Mouse (Mus musculus): ENCODE results near the gene Atg4d.

GRCm38 (mm10) chr9:21216050-21216841 lies 48.8 kb upstream of the Atg4d start:
- TF ChIP-seq CTCF (IDR thresholded peaks at IDR 0.05; ENCODE audit: low read depth, low read length) (no peak), GATA1 (IDR thresholded peaks at IDR 0.05; ENCODE audit: borderline replicate concordance, low read length) (no peak), TAL1 (conservative IDR thresholded peaks at IDR 0.05; ENCODE audit: low read depth, low read length) (no peak)
